Mouse (Mus musculus) left cerebral cortex, postnatal 25 days (tissue): Measurements from ENCODE around the gene Syn3. TPM values are rescaled to one million over a fixed set of nuclear protein-coding genes. Genes with fewer than 3 reads are reported as not detected.
A peak's percentile ranks its signal among the peaks of the same experiment; 100 is the strongest.

Experiments
- DNase-seq, 2 experiments: peaks; one replicate each; pipeline ENCODE4 v3.0.0; 2022; ENCODE audit warnings: low spot score in 2 of 2, mixed read lengths in 1 of 2
- intact Hi-C: fragments of 180-260 bp; cut with DNase I; formaldehyde crosslinking; loops from one replicate; pipeline ENCODE4 v1.15.1; 2025
- total RNA-seq, 2 experiments: library from RNA; stranded (reverse); gene quantifications; 2 replicates each; pipeline ENCODE4 v1.2.3; 2021

The Syn3 gene
- total RNA-seq, 2 experiments from 2014 or later: 26.1 to 31.8 TPM

DNA sequence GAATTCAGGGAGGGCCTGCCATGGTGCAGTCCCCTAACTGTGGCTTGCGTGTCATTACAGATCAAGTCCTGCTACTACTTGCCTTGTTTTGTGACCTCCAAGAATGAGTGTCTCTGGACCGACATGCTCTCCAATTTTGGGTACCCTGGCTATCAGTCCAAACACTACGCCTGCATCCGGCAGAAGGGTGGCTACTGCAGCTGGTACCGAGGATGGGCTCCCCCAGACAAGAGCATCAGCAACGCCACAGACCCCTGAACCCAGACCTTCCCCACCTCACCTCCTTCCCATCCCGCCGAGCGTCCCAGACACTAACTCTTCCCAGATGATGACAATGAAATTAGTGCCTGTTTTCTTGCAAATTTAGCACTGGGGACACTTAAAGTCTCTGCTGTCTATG is 153.1 kb downstream of the Syn3 start:
- intact Hi-C loops: no loop called here
- no peak for DNase-seq

DNA sequence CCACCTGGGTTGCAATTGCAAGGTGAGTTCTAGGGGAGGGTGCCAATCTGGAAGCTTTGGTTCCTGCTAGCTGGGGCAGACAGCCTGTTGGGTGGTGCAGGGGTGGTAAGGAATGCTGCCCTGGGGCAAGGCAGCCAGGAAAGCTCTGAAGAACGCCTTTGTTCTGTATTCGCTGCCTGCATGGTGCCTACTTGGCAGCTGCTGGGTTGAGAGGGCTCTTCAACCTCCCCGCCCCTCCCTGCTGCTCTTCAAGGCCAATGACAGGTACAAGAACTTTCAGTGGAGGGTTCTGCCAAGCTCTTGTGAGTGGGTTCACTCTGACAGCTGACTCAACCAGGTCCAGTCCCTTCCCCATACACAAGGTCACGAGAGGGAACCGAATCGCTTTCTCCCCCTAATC is 154.0 kb downstream of the Syn3 start:
- intact Hi-C loops: no loop called here
- no peak for DNase-seq

DNA sequence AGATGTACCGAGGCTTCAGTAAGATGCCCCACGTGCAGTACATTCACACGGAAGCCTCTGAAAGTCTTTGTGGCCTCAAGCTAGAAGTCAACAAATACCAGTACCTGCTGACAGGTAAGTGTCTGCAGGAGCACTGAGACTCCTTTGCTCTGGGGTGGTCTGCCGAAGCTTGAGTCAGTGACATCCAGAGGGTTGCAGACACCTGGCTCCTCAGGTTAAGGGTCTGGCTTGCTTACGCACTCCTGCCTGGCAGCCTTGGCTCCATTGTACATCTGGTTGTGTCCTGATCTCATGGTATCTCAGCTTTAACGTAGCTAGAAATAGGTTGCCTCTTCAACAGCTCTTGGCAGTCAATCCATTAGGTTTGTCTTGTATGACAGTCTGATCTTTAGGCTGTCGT is 154.8 kb downstream of the Syn3 start:
- intact Hi-C loops: no loop called here

DNA sequence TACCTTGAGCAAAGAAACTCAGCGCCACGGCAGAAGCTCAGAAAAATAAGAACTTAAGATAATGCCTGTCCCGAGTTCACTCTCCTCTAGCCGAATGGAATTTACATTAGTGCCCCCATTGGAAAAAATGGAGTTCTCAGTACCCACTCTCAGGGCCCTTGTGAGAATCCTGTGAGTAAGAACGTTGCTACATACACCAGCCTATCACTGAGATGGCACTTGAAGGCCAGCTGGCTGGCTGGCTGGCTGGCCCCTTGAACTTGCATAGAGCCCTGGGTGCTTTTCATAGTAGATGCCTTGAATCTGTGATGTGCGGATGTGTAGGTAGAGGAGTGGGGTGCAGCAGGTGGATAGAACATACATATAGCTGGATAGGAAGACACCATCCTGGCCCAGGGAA is 155.3 kb downstream of the Syn3 start:
- no peak for DNase-seq
- intact Hi-C loops: no loop called here

More for the DNA sequence above, 154.8 kb downstream of the Syn3 start:
- no peak for DNase-seq

DNA sequence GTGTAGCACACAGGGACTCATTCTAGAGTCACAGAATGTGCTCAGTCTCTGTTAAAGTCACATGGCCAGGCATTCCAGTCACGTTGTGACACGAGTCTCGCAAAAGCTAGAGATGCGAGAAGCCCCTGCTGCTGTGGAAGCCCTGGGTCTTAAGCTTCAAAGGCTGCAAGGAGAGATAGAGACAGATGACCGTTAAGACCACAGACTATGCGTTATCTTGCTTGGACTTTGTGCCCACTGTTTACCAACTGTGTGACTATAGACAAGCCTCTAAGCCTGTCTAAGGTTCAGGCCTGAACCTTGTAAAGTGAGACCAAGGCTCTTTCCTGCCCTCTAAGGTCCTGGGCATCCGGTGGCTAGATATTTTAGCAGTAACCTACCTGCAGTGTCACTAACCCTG is 156.0 kb downstream of the Syn3 start:
- no peak for DNase-seq
- intact Hi-C loops: no loop called here

DNA sequence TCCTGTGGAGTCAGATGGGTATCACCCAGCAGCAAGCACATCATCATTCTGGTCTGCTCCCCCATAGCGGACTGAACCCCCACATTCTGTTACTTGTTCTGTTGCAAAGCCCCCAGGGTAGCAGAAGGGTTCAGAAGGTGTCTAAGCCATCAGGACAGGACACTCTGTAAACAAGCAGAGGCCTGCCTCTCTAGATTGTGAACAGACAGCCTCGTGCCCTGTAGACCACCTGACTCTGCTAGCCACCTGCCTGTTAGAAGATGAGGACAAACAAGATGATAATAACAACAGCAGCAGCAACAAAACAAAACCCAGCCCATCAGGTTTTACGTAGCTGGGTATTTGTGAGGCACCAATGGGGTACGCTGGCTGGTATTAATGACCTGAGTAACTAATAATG is 156.5 kb downstream of the Syn3 start:
- no peak for DNase-seq
- intact Hi-C loops: no loop called here

DNA sequence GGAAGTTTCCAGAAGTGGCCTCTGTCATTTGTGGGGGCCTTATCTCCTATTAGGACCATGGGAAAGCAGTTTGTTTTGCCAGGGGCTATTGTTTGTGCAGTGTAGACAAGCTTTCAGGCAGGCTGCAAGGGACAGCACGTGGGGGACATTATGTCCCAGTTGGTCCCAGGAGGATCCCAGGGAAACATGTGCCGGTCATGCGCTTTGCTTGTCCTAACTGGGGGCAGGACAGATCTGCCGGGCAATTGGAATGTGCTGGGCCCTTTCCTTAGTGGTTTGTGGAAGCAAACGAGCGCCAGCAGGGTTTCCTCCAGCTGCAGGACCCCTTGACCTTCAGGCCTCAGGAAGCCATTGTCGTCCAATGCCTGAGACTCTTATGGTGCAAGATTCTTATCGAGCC is 157.1 kb downstream of the Syn3 start:
- peak in 1 of 2 experiments; percentile 26 for DNase-seq
- intact Hi-C loops: no loop called here

DNA sequence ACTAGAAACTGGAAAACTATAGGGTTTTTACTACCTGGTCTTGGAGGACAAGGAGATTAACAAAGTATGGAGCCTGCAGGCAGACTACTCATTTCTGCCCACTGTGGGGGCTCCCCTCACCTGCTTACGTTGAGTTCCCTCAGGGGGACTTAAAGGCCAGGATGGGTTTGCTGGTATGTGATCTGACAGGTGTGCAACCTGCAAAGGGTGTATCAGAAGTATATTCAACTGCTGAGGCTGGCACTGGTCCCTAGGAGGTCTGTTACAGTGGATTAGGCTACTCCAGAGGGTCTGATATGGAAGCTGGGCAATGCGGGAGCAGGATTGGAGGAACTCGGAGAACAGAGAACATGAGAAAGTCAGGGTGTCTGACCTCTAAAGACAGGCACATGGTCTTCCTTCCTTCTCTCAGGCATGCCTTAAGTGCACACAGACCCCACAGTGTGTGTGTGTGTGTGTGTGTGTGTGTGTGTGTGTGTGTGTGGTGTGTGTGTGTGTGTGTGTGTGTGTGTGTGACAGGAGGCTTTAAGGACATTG is 157.6 kb downstream of the Syn3 start:
- intact Hi-C loops: no loop called here

DNA sequence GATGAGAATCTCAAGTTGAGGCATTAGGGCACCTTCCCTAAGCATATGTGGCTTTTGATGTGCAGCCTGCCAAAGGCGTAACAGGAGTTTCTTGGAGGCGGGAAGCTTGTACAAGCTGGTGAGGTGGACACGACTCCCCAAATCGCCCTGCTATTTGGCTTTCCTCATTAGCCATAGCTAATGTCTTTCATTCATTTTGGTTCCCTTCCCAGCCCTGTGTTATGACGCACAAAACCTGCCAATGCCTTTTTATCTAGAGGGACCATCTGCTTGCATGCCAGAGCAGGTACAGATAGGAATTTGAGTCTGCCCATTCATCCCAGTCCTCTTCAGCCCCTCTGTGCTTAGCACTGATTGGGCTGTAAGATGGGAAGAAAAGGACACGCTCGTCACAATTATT is 158.3 kb downstream of the Syn3 start:
- no peak for DNase-seq
- intact Hi-C loops: no loop called here

More for the DNA sequence above, 157.6 kb downstream of the Syn3 start:
- DNase-seq: no peak

DNA sequence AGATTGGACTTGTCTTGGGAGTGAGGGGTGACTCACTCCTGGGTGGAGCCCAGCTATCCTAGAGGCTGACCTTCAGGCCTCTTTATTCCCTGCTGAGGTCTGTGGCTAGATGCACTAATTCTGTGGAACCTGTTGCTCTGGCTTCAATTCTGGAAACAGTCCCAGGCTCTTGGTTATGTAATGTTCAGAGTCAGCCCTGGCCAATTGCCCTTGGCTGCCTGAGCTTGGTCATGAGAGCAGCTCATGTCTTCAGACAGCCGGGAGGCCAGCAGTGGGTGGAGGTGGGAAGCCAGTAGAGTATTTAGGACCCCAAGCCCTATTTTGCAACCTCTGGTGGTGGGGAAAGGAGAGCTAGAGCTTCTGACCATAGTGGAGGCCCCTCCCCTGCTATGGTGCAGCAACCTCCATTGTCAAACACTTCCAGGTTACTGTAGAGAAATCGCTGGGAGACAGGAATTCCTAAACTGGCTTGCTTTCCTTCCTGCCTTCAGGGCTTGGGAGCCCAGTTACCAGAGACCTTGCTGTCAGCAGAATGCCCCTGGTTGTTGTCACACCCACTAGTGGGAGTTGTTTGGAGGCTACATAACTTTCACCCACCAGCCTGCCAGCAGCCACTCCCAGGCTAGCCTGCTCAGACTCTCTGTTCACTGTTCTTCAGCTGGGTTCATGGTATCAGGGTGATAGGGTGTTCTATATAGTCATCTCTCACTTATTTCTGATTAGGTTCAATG is 158.9 kb downstream of the Syn3 start:
- intact Hi-C loops: no loop called here
- DNase-seq: peak; percentile 67 to 82

DNA sequence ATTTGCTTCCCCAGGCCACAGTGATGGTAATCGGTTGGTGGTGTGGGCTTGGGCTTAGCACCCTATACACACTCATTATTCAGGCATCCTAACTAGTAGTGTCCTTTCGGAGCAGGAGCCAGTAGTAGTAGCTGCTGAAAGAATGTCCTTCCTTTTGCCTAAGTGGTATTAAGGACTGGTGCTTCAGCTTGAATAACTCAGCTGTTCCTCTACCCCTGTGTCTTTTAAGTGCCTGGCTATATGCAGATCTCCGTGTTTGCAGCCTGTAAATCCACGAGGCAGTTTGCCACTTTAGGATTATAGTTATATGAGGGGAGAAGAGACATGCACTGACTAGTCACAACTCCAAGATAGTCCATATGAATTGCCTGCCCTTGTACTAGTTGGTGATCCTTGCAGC is 159.6 kb downstream of the Syn3 start:
- intact Hi-C loops: no loop called here
- no peak for DNase-seq

DNA sequence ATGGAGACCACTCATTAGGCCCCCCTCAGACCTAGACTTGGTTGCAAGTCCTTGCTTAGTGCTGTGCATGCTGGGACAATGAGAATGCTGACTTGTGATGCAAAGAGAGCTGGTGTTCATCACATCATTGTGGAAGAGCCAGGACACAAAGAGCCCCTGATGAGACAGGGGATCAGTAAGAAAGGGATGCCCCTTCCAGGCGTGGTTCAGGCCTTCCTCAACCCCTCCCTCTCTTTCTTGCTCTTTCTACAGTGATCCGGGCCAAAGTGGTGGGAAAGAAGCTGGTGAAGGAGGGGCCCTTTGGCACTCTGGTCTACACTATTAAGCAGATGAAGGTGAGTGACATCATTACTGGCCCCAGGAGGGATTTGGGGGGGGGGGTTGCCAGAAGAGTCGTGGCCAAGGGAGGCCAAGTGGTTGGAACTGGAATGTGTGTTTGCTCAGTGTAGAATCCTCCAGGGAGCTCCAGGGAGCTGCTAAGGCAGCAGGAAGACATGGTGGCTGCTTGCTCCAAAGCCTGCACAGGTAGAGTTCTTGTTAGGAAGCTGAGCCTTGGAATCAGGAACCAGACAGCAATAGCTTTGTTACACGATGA is 160.5 kb downstream of the Syn3 start:
- no peak for DNase-seq
- intact Hi-C loops: no loop called here

DNA sequence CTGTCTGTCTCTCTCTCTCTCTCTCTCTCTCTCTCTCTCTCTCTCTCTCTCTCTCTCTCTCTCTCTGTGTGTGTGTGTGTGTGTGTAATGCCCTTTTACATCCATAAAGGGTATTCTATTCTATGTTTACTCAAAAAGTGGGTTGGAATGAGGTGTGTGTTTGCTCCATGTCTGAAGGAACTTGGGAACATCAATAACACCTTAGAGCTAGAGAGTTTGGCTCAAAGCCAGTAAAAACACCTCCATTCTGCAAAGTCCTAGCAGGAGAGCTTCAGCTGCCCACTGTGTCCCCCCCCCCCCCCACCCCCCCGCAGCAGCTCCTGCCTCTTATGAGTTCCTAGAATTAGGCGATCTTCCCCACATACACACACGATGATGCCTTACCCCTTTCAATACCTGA is 161.5 kb downstream of the Syn3 start:
- no peak for DNase-seq
- intact Hi-C loops: no loop called here

DNA sequence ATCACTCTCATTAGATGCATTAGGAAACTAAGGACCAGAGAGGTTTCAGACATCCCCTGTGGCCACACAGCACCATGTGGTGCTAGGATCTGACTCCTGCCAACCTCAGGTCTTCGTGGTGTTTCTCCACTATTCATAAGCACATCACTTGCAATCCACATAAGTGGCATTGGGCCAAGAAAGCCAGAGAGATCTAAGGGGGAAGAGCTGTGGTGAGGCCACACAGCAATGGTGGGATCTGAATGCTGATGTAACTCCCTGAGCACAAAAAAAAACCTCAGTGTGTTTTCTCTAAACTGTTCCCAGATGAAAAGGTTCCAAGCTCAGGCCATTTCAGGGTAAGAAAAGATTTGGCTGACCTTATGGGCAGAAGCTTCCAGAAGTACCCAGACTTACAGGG is 162.2 kb downstream of the Syn3 start:
- intact Hi-C loops: no loop called here
- no peak for DNase-seq

DNA sequence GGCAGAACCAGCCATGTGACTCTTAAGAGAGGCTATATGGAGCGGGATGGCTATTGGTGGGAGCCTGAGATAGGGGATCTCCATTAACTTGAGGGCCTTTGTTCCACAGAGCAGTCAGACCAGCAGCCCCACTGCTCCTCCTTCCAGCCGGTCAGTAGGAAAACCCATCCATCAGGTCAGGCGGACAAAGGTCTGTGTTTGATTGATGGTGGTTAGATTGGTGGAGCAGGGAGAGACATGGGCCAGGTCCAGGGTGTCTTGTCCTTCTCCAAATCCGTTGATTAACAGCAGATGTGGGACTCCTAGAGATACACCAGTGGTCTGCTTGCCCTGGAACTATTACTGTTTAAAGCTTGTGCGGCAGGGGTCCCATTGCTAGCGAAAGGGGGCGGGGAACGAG is 164.1 kb downstream of the Syn3 start:
- DNase-seq: no peak
- intact Hi-C loops: no loop called here

DNA sequence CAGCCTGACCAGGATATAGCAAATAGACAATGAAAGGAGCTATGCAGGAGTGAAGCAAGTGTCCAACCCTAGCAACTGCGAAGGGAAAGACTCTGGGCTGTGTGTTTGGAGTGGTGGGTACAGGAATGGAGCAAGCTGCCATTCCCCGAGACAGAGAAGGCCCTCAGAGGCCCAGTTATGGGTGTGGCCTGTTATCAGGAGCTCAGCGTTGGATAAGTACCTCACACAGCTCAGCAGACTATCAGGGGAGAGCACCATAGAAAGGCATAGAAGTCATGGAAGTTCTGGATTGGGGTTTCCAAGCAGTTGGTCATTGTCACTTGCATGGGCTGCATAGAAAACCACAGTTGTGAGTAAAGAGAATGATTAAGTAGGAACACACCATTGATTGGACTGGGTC is 165.8 kb downstream of the Syn3 start:
- no peak for DNase-seq
- intact Hi-C loops: no loop called here

DNA sequence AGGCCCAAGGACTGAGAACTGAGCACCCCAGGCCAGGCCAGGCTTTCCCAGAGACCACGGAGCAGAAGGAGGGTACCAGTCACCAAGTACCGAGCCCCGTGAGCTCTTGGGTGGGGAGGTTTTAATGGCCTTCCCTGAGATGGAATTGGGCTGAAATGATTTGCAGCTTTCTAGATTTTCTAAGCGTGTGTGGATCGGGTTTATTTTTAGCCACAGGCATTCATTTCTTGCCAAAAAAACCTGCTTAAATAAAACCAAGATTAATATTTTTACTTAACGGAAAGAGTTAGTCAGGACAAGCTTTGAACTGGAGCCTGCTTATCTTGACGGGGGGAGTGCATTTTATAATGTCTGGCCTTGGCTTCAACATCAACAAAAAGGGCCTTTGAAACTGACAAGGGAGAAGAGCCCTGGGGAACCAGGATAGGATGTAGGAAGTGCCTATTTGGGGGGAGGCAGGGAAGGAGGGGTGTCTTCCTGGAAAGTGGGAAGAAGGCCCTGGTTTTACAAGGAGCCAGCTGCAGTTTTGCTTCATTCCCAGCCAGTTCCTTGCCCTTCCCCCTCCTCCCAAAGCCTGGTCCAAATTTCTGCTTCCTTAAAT is 166.9 kb downstream of the Syn3 start:
- peak in 1 of 2 experiments; percentile 46 for DNase-seq
- intact Hi-C loops: no loop called here

DNA sequence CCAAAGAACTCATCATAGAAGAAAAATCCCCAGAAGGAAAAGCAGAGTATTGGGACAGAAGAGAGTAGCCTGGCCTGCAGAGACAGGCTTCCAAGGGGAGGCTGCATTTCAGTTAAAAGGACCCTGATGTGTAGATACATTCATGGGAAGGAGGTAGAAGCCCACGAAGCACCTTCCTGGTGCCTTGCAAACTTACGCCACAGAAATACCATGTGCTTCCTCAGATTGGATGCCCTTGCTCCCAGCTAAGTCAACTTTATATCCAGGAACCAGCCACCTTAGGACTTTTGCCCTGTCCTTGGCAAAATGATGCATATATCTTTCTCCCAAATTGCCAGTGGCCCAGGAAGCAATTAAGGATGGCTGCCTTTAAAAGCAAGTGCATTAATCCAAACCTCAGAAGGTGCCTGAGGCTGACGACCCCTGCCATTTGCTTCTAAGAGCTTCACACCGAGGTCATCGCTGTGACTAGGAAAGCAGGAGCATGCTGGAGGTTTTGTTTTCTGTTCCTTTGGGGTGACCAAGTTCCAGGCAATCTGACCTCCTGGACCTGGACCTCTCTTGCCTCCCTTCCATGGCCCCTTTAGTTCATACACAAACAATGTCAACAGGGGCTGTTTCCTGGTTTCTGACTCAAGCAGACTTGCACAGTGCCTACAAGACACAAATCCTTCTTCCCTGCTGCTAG is 167.6 kb downstream of the Syn3 start:
- intact Hi-C loops: no loop called here
- no peak for DNase-seq

DNA sequence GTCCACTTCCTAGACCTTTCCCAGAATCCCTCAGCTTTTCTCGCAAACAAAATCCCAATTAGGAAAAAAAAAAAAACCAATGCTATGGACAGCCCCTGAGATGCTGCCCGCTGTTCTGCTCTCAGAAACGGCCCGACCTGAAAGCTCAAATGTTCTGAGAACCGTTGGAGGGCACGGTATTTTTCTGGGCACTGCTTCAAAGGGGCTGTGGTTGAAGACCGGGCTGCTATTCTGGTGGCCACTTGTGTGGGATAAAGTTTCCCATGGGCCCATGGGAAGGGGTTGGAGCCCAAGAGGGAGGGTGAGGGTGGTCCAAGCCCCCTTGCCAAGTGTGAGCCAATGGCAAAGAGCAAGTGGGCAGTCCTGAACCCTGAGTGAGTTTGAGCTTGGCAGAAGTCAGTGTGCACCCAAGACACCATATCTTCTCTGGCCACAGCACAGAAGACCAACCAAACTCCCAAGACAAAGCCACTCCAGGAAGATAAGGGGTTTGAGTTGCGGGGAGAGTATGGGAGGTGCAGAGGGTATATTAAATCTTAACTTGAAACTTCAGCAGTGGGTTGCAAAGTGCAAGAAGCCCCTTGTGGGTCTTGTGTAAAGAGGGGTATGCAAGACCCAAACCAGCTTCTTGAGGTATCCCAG is 169.3 kb downstream of the Syn3 start:
- no peak for DNase-seq
- intact Hi-C loops: no loop called here

DNA sequence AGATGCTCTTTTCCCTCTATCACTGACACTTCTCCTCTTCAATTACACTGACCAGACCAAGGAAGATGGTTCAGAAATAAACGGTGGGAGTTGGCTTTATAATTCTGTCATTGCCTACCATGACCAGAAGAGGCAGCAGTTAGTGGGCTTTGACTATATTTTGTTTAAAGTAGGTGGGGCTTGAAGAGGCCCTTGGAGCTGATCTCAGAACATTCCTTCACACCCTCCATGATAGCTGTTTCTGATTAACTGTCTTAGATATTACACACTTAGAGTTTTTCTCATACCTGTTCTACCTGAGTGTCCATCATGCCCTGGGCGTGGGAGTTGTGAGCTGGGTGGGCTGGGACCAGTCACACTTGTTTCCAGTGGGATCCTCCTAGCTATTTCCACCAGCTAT is 170.0 kb downstream of the Syn3 start:
- DNase-seq: no peak
- intact Hi-C loops: no loop called here
